Mouse (Mus musculus) inflammation-experienced regulatory T-cells, adult 6 months (primary cell): Measurements from ENCODE around the gene Met. TPM values are rescaled to one million over a fixed set of nuclear protein-coding genes. Genes with fewer than 3 reads are reported as not detected.

ENCODE experiments used
- ATAC-seq: one replicate; pipeline ENCODE4 v1.8.0; 2017
- polyA plus RNA-seq, 3 experiments: library from polyadenylated mRNA; unstranded; fragments of 100-300 nt; shearing (Covaris generic); gene quantifications; one replicate each; pipeline ENCODE4 v1.2.1; 2017

Gene Met
- polyA plus RNA-seq, 3 experiments from 2014 or later = 0.11 TPM; not detected in 2

DNA sequence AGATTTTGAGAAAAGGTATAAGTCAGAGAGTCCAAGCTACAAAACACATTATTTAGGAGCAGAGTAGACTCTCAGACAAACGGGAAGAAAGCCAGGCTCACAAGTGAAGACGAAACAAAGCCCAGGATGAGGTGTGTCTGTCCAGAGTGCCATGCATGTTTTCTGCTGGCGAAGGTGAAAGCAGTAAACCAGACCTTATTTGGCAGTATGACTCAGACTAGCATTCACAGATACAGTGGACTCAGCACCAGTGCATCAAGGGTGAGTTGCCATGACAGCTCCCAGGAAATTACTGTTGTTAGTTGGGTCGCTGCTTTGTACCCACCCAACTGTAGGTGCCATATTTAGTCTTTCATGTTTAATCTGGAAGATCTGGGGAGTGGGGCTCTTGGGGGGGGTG is 149.1 kb downstream of the Met start:
- ATAC-seq = no peak

DNA sequence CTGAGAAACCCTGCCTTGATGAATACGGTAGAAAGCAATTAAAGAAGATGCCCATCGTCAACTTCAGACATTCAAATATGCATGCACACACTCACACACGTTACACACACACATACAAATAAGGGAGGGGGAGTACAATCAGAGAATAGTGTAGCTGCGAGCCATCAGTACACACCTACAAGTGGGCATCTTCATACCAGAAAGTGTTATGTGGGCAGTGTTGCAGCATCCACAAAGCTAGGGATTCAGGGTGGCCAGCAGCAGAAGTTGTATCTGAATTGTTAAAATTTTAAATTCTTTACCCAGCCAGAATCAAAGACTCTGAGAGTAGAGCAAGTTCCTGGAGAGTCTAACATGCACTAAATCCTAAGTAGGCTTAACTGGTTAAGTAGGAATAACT is 157.2 kb downstream of the Met start:
- ATAC-seq = no peak

DNA sequence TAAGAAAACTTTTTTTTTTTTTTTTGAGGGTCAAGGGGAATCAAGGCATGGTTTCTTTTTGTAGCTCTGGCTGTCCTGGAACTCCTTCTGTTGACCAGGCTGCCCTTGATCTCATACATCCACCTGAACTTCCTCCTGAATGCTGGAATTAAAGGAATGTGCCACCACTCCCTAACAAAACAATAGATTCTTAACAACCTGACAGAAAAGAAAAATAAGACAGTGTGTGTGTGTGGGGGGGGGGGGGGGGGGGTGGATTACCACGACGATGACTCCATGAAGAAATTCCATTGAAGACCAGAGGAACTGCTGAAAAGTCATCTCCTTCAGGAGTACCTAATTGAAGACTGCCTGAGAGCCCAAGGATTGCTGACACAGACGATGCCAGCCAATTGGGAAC is 157.8 kb downstream of the Met start:
- no peak for ATAC-seq

Other genes starting within 250 kb of the Met start
- 1 to 10 TPM; 1.3 to 7.7 (median 1.9) TPM for gene Cav2, start 182.6 kb upstream of the Met start, polyA plus RNA-seq
- not detected for gene Cav1, start 157.5 kb upstream of the Met start, polyA plus RNA-seq
- gene Capza2, start 172.4 kb downstream of the Met start, polyA plus RNA-seq = 100 to 1,000 TPM; 310 to 480 (median 320) TPM
- 1 to 10 TPM; 2.1 to 4.8 (median 3.9) TPM for gene St7, start 229.1 kb downstream of the Met start, polyA plus RNA-seq